Mouse (Mus musculus): ENCODE measurements at regions not wholly inside any gene's neighbourhood (a gene's known extent, or its start where the extent isn't known, plus 50 kb on each side); places are given as distances from the start of the nearest gene placed in this dataset.

DNA sequence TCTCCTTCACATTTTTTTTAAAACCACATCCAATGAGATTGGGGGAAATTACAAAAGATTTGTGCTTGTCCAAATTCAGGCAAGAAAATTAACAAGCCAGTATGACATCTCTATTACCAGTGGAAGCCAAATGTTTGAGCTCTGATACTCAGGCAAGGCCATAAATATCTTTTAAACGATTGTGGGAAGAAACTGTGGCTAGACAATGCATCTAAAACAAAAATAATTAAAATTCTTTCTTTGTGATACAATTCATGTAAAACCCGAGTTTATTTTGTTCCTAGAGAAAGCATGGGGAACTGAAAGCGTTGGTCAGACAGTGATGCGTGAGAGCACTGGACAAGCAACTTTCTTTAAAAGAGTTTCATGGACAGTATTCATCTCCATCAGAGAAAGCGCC, 223.2 kb upstream of the Nr2f2 start:
- no peak overlapping the region for H3K27ac ChIP-seq
- H3K4me3 ChIP-seq (replicated peaks): no peak overlapping the region
- no peak for ATAC-seq (ENCODE audit: insufficient read depth, low FRiP score, low read depth)
- H3K36me3 ChIP-seq: no peaks in the 10 kb centered on the region
- H3K9me3 ChIP-seq: no peaks in the 10 kb centered on the region
- no peak overlapping the region for H3K9ac ChIP-seq
- no peaks in the 10 kb centered on the region for H3K4me1 ChIP-seq
- WGBS: 43% methylated on average over 5 of the region's 5 CpGs
- no peaks in the 10 kb centered on the region for H3K27me3 ChIP-seq (replicated peaks)
- no peak overlapping the region for H3K4me2 ChIP-seq

DNA sequence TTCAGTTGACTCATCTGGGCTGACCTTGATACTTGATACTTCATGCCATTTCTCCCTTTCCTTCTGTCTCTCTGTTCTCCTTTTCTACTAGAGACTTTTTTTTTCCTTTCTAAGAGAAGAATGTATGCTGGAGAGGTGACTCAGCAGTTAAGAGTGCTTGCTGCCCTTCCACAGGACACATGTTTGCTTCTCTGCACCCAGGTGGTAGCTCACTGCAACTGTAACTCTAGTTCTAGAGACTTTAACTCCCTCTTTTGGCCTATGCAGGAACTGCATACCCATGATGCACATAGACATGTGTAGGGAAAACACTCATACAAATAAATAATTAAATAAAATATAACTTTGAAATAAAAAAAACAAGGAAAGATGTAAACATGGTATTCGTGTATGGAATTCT, 221.5 kb upstream of the Nr2f2 start:
- H3K9ac ChIP-seq: no peak overlapping the region
- no peak for ATAC-seq (ENCODE audit: insufficient read depth, low FRiP score, low read depth)
- H3K27me3 ChIP-seq (replicated peaks): no peaks in the 10 kb centered on the region
- WGBS: 88% methylated on average over 1 of the region's 1 CpGs
- no peaks in the 10 kb centered on the region for H3K9me3 ChIP-seq
- no peaks in the 10 kb centered on the region for H3K4me1 ChIP-seq
- H3K4me2 ChIP-seq: no peak overlapping the region
- no peaks in the 10 kb centered on the region for H3K36me3 ChIP-seq
- H3K27ac ChIP-seq: no peak overlapping the region
- H3K4me3 ChIP-seq (replicated peaks): no peak overlapping the region

DNA sequence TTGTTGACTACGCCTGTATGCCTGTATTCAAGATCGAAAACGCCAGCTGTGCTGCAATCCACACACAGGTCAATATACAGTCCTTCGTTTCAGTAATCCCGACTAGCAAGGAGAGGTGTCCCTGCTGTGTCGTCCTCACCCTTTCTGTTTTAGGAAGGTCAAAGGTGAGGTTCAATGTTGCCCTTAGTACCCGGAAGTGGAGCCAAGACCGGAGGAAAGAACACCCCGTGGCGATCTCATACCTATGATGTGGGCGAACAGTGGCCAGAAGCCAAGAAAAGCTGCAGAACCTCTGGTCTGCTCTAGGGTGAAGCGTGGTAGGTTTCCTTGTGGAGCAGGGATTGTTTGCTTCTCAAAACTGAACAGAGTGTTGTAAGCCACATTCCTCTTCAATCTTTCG, 217.9 kb upstream of the Nr2f2 start:
- 74% methylated on average over 13 of the region's 13 CpGs for WGBS

DNA sequence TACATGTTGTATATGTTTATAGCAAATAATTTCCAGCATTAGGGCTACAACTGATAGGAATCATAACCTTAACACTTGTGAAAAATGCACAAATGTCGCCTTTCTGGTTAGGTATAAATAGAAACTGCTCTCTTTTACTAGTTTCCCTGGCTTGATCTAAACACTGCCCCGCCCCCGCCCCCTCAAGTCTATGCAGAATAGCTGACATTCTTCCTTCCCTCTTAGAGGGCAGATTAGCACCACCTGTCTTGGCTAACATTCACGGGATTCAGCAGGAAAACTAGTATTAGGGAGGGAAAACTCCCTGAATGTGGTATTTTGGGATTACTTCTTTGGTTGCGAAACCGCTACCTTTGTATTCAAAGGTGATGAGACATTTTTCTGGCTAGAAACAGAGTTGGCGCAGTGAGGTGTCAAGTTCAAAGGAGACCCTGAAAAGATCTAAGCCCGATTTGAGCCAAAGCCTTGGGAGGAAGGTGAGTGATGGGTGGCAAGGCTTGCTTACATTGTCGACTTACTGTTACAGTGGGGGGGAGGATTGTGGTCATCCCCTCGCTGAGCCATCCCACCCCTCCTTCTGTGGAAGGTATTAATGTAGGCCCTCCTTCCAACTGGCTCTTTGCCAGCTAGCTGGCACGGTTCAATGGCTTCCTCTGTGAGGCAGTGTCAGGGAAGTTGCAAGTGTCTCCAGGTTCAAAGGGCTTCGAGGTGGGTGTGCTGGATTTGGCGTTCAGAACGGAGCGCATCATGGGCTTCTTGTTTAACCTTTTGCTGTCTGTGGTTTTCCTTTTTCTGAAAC, 209.8 kb upstream of the Nr2f2 start:
- no peak overlapping the region for H3K9ac ChIP-seq
- H3K4me3 ChIP-seq (replicated peaks): no peak overlapping the region
- H3K27ac ChIP-seq: no peak overlapping the region
- 31% methylated on average over 15 of the region's 15 CpGs for WGBS
- no peaks in the 10 kb centered on the region for H3K27me3 ChIP-seq (replicated peaks)
- H3K9me3 ChIP-seq: no peaks in the 10 kb centered on the region
- H3K36me3 ChIP-seq: no peaks in the 10 kb centered on the region
- no peak overlapping the region for H3K4me2 ChIP-seq
- peaks cover 7% of the 10 kb centered on the region for H3K4me1 ChIP-seq
- no peak; the same call in 1 of the 2 replicates for ATAC-seq (ENCODE audit: insufficient read depth, low FRiP score, low read depth)

More for the DNA sequence above, 217.9 kb upstream of the Nr2f2 start:
- Histone ChIP-seq H3K9ac (no peak overlapping the region), H3K4me2 (no peak overlapping the region), H3K4me1 (no peaks in the 10 kb centered on the region), H3K27ac (no peak overlapping the region), H3K27me3 (replicated peaks) (no peaks in the 10 kb centered on the region), H3K36me3 (no peaks in the 10 kb centered on the region), H3K4me3 (replicated peaks) (no peak overlapping the region), H3K9me3 (no peaks in the 10 kb centered on the region)
- ATAC-seq (ENCODE audit: insufficient read depth, low FRiP score, low read depth): no peak

DNA sequence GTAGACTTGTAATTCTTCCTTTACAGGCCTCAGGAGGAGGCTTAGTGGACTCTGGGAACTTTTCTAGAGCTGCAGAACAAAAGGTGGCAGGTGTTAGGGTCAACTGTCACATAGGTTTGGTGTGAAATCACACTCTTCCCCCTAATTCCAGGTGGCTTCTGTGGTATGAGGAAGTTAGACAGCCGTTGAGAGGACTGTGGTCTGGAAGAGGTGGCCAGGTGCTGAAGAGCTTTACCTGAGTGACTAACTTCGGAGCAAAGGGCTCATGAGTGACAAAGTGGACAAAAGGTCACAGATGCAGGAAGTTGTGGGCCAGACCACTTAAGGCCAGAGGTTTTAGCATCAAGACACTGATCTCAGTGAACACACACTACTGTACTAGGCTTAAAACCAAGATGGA, 209.1 kb upstream of the Nr2f2 start:
- ATAC-seq (ENCODE audit: insufficient read depth, low FRiP score, low read depth): no peak
- Histone ChIP-seq H3K4me2 (no peak overlapping the region), H3K27ac (no peak overlapping the region), H3K27me3 (replicated peaks) (no peaks in the 10 kb centered on the region), H3K9ac (no peak overlapping the region), H3K9me3 (no peaks in the 10 kb centered on the region), H3K36me3 (no peaks in the 10 kb centered on the region), H3K4me3 (replicated peaks) (no peak overlapping the region), H3K4me1 (peaks cover 7% of the 10 kb centered on the region)
- WGBS: 34% methylated on average over 2 of the region's 2 CpGs

DNA sequence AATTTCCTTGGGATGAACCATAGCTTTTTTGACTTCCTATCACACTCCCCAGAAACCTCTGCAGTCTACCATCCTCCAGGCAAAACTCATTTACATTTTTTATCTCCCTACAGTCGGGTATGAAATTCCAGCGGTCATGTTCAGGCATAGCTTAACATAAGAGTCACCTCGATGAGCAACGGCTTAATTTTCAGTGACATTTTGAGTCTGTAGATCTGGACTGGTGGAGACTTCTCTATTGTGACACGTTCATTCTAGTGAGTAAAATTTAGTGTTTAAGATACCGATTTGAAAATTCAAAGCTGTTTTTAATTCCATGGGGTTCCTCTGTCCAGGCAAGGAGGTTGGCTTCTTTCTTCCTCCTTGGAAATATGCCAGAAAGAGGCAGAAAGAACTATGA, 207.7 kb upstream of the Nr2f2 start:
- H3K4me1 ChIP-seq: peaks cover 7% of the 10 kb centered on the region
- WGBS: 65% methylated on average over 6 of the region's 6 CpGs
- no peak overlapping the region for H3K9ac ChIP-seq
- H3K4me3 ChIP-seq (replicated peaks): no peak overlapping the region
- no peaks in the 10 kb centered on the region for H3K27me3 ChIP-seq (replicated peaks)
- H3K9me3 ChIP-seq: no peaks in the 10 kb centered on the region
- no peak overlapping the region for H3K4me2 ChIP-seq
- no peak overlapping the region for H3K27ac ChIP-seq
- H3K36me3 ChIP-seq: no peaks in the 10 kb centered on the region
- no peak for ATAC-seq (ENCODE audit: insufficient read depth, low FRiP score, low read depth)

DNA sequence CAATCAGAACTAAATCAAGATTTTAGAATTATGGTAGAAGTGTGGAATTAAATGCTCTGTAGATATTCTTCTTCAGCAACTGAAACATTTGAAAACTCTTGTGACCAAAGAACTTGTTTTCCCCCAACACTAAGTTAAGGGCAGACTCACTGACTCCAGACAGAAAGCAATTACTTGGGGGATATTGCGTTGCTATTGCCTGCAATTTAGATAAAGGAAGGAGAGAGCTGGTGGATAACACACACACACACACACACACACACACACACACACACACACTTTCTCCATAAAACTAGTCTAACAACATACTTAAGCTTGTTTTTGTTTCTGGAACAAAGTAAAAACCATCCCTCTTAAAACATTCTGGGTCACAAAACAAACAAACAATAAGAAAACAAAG, 198.5 kb upstream of the Nr2f2 start:
- no peak overlapping the region for H3K4me3 ChIP-seq (replicated peaks)
- no peak overlapping the region for H3K27ac ChIP-seq
- no peaks in the 10 kb centered on the region for H3K4me1 ChIP-seq
- H3K27me3 ChIP-seq (replicated peaks): no peaks in the 10 kb centered on the region
- no peak for ATAC-seq (ENCODE audit: insufficient read depth, low FRiP score, low read depth)
- no peak overlapping the region for H3K4me2 ChIP-seq
- no peaks in the 10 kb centered on the region for H3K9me3 ChIP-seq
- WGBS: 64% methylated on average over 1 of the region's 1 CpGs
- H3K9ac ChIP-seq: no peak overlapping the region
- H3K36me3 ChIP-seq: no peaks in the 10 kb centered on the region

DNA sequence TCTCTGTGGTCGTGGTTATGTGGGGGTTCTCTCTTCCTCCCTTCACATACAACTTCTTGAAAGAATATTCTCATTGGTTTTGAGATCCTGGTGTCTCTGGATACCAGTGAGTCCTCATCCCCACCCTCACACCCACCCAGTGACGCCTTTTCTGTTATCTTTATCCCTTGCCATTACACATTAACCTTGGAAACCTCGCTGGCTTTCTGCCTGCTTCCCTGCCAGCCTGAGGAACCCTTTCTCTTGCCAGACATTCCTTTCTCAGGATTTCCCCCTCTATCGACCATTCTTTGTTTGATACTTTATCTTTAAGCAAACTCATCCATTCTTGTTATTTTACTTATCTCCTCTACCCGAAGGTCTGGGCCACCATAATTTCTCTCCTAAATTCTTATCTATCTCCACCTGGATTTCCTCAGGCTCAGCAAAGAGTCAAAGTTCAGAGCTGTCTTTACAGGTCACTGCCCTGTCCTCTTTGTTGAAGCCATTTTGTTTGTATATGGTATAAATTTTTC, 182.5 kb upstream of the Nr2f2 start:
- Histone ChIP-seq H3K27me3 (replicated peaks) (no peaks in the 10 kb centered on the region), H3K4me1 (no peaks in the 10 kb centered on the region), H3K9ac (no peak overlapping the region), H3K4me3 (replicated peaks) (no peak overlapping the region), H3K36me3 (no peaks in the 10 kb centered on the region), H3K9me3 (no peaks in the 10 kb centered on the region), H3K27ac (no peak overlapping the region), H3K4me2 (no peak overlapping the region)
- WGBS: 43% methylated on average over 5 of the region's 5 CpGs
- no peak for ATAC-seq (ENCODE audit: insufficient read depth, low FRiP score, low read depth)

DNA sequence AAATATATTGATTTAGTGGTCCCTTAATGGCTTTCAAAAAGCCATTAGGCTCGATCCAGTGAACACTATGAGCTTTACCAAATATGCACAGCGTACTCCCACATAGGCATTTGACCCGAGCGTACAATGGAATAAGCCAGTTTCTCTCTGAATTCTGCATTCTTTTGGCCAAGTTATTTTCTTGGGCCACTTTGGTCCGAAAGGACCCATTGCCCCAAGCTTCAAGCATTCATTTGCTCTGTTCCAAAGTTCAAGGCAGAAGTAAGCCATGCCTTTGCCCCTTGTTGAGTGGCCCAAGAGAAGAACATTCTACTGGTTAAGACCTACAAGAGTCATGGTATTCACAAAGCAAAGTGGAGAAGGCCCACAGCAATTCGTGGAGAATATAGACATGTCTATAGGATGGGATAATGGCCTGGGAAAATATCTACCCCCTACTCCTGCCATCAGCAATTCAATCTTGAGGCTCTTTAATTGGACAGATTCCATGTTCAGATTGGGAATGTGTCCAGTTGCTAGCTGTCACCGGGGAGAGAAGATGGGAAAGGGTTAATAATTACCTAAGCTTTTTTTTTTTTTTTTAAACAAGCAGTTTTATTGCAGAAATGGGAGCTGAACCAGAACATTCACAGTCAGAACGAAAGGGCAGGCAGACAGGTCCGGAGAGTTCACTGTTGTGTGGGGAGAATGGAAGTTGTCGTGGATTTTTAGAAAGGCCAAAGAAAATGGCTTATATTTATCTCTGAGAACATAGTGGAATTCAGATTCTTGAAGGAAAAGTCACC, 175.5 kb upstream of the Nr2f2 start:
- WGBS: 76% methylated on average over 10 of the region's 10 CpGs
- H3K27me3 ChIP-seq (replicated peaks): no peaks in the 10 kb centered on the region

DNA sequence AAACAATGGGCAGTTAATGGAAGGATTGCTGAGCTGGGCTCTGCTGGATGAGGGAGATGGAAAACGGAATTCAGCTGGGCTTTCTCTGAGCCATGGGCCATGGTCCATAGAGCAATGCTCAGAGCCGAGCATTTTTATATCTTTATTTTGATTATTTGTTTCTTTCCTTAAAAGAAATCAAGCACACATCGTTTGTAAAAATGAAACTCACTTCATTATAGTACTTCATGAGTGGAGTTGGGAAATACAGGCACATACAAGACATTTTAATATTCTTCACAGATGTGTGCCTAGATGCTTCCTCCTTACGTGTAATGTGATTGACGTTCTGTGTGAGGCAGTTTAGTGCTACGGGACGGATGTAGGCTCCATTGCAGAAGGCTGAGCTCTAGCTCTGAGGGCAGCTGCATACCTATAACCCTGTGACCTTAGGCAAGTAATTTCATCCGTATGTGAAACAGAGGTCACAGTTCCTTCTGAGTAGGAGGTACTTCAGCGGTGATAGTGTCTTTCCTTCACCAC, 172.6 kb upstream of the Nr2f2 start:
- WGBS: 72% methylated on average over 9 of the region's 9 CpGs
- ATAC-seq (ENCODE audit: insufficient read depth, low FRiP score, low read depth): no peak
- H3K27me3 ChIP-seq (replicated peaks): no peaks in the 10 kb centered on the region
- H3K9me3 ChIP-seq: no peaks in the 10 kb centered on the region
- no peaks in the 10 kb centered on the region for H3K36me3 ChIP-seq
- no peak overlapping the region for H3K4me2 ChIP-seq
- H3K9ac ChIP-seq: no peak overlapping the region
- no peak overlapping the region for H3K27ac ChIP-seq
- H3K4me1 ChIP-seq: no peaks in the 10 kb centered on the region
- H3K4me3 ChIP-seq (replicated peaks): no peak overlapping the region

More for the DNA sequence above, 175.5 kb upstream of the Nr2f2 start:
- H3K4me2 ChIP-seq: no peak overlapping the region
- H3K9ac ChIP-seq: no peak overlapping the region
- H3K9me3 ChIP-seq: no peaks in the 10 kb centered on the region
- no peaks in the 10 kb centered on the region for H3K4me1 ChIP-seq
- no peaks in the 10 kb centered on the region for H3K36me3 ChIP-seq
- H3K27ac ChIP-seq: no peak overlapping the region
- ATAC-seq (ENCODE audit: insufficient read depth, low FRiP score, low read depth): no peak
- no peak overlapping the region for H3K4me3 ChIP-seq (replicated peaks)

DNA sequence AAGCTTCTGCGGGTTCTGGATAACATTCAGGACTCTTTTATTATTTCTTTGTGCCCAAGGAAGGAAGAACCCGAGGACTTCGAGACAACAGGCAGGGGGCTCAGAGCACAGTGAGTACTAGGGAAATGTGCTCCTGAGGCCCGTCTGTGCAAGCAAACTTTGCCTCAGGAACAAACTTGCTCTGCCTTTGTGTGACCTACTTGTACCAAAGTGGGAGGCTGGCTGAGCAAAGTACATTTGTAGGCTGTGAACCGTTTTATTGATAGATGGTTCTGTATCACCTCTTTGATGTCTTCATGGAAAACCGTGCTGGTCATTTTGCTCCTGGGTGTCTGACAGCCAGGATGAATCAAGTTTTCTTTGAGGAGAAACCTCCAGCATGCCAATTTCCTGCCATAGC, 169.5 kb upstream of the Nr2f2 start:
- Histone ChIP-seq H3K9ac (no peak overlapping the region), H3K9me3 (peaks cover under 1% of the 10 kb centered on the region; the same call in 1 of the 2 replicates), H3K4me3 (replicated peaks) (no peak overlapping the region), H3K27me3 (replicated peaks) (no peaks in the 10 kb centered on the region), H3K4me2 (no peak overlapping the region), H3K27ac (no peak overlapping the region), H3K4me1 (no peaks in the 10 kb centered on the region), H3K36me3 (no peaks in the 10 kb centered on the region)
- no peak for ATAC-seq (ENCODE audit: insufficient read depth, low FRiP score, low read depth)
- WGBS: 71% methylated on average over 6 of the region's 6 CpGs

DNA sequence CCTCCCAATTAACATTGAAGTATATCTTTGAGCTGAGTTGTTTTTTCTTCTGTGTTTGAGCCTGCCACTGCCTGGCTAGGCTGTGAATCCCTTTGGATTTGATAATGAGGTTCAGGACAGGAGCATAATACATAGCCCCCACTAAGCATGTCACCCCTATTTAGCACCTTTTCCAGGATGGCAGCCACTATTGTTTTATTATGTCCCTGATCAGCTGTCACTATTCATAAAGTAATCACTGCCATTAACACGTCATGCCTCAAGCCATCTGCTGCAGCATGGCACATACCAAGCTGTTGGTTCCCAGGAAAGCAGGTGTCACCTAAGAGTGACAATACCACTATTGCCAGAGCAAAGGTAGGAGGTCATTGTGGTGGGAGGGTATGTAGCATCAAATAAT, 167.0 kb upstream of the Nr2f2 start:
- Histone ChIP-seq H3K9me3 (peaks cover 3% of the 10 kb centered on the region; the same call in 1 of the 2 replicates), H3K27me3 (replicated peaks) (no peaks in the 10 kb centered on the region), H3K4me2 (no peak overlapping the region), H3K4me3 (replicated peaks) (no peak overlapping the region), H3K4me1 (no peaks in the 10 kb centered on the region), H3K27ac (no peak overlapping the region), H3K36me3 (no peaks in the 10 kb centered on the region), H3K9ac (no peak overlapping the region)
- no peak for ATAC-seq (ENCODE audit: insufficient read depth, low FRiP score, low read depth)
- WGBS: 86% methylated on average over 1 of the region's 1 CpGs

All from stomach, embryonic 15.5 days (tissue).